Mouse (Mus musculus) embryonic facial prominence, embryonic 11.5 days (tissue): Measurements from ENCODE around the gene Zfp768. TPM values are rescaled to one million over a fixed set of nuclear protein-coding genes. Genes with fewer than 3 reads are reported as not detected.
"Not testable (repeated sequence)": the region's sequence is repeated elsewhere in the genome, so short reads cannot be mapped to it uniquely, and the experiment has no call there.

Source experiments
- ATAC-seq: fragments of 200-750 bp; cut with Nextera tagmentation; replicated peaks from 2 replicates; pipeline ENCODE4 v1.8.0; 2017; ENCODE audit warnings: low read depth; ENCODE audit not compliant: insufficient number of reproducible peaks, low FRiP score, low TSS enrichment
- DNase-seq: peaks from one replicate; pipeline ENCODE4 v3.0.0-alpha.2; 2015; ENCODE audit warnings: low spot score
- H3K27ac ChIP-seq: fragments of 300-500 bp; sonication (generic); replicated peaks from 2 replicates; pipeline ENCODE4 v1.5.1; 2014; ENCODE audit warnings: mild to moderate bottlenecking, low read depth, low read length, control low read depth
- H3K27me3 ChIP-seq: fragments of 300-500 bp; sonication (generic); 2 replicates; pipeline ENCODE4 v1.6.1; 2014; ENCODE audit warnings: mild to moderate bottlenecking, low read length, moderate library complexity, mixed read lengths; ENCODE audit not compliant: control insufficient read depth, insufficient read depth
- H3K36me3 ChIP-seq: fragments of 300-500 bp; sonication (generic); replicated peaks from 2 replicates; pipeline ENCODE4 v1.6.1; 2014; ENCODE audit warnings: low read depth, mild to moderate bottlenecking, low read length, moderate library complexity, mixed read lengths; ENCODE audit not compliant: control insufficient read depth, insufficient read depth
- H3K4me1 ChIP-seq: fragments of 300-500 bp; sonication (generic); 2 replicates; pipeline ENCODE4 v1.6.1; 2014; ENCODE audit warnings: low read length, mixed read lengths; ENCODE audit not compliant: control insufficient read depth, insufficient read depth
- H3K4me2 ChIP-seq: fragments of 300-500 bp; sonication (generic); 2 replicates; pipeline ENCODE4 v1.6.1; 2014; ENCODE audit warnings: low read depth, mild to moderate bottlenecking, control low read depth, low read length, moderate library complexity
- H3K4me3 ChIP-seq: fragments of 300-500 bp; sonication (generic); 2 replicates; pipeline ENCODE4 v1.5.1; 2014; ENCODE audit warnings: low read depth, low read length, control low read depth
- H3K9ac ChIP-seq: fragments of 300-500 bp; sonication (generic); replicated peaks from 2 replicates; pipeline ENCODE4 v1.6.1; 2014; ENCODE audit warnings: mild to moderate bottlenecking, control low read depth, low read length
- H3K9me3 ChIP-seq: fragments of 300-500 bp; sonication (generic); replicated peaks from 2 replicates; pipeline ENCODE4 v1.6.1; 2016; ENCODE audit warnings: mild to moderate bottlenecking, low read length, inconsistent platforms, mixed read lengths; ENCODE audit not compliant: control insufficient read depth
- WGBS: fragments of 180-500 bp; shearing (Covaris S2); extraction: QIAGEN DNeasy Blood & Tissue Kit; methylation state at CpG from one replicate; pipeline ENCODE4 v1.1.7; 2014; 5-methylcytosine and 5-hydroxymethylcytosine counted together
- polyA plus RNA-seq: library from polyadenylated mRNA; unstranded; fragments of >200 nt; fragmentation: Nextera tagmentation; extraction: Ambion mirVana; gene quantifications from 2 replicates; pipeline ENCODE4 v1.2.1, GENCODE M21; 2014

Zfp768 gene
- polyA plus RNA-seq, 1 experiment from 2014 or later: 6.1 TPM

DNA sequence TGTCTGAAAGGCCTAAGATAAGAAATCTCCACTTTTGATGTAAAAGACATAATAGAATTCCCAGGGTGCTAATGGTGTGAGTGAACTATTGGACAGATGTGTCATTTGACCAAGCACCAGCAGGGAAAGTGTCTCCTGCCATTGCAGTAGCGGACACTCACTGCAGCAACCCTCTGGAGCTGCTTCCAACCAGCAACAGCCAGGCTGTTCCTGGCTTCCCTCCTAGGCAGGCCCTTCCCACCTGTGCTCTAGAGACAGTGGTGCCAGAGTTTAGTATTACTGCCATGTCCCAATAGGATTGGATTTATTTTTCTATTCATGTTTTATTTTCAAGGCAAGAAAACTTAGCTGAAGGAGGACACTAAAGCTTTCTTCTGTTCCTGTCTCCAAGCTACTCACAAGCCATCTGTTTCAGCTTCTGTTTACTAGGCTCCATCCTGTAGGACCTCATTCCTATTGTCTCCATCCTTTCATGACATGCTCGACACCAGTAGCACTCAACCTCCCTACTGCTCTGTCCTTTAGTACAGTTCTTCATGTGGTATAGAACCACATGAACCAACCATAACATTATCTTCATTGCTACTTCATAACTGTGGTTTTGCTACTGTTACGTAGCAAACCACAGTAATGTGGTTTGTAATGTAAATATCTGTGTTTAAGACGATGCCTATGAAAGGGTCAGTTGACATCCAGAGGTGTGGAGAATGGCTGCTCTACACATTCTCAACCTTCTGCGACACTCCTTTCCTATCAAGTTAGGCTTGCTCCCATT lies 6.0 kb upstream of the Zfp768 start:
- Histone ChIP-seq H3K27ac (no peak overlapping the region), H3K9me3 (no peaks in the 10 kb centered on the region), H3K9ac (no peak overlapping the region), H3K36me3 (no peaks in the 10 kb centered on the region), H3K4me3 (no peak overlapping the region), H3K4me2 (no peak overlapping the region), H3K27me3 (no peaks in the 10 kb centered on the region), H3K4me1 (no peaks in the 10 kb centered on the region)
- ATAC-seq: no peak
- WGBS: 87% methylated on average over 5 of the region's 5 CpGs
- no peak for DNase-seq

- H3K27me3 ChIP-seq: no peaks in the 10 kb centered on the region
- H3K4me3 ChIP-seq: peak overlapping the region; percentile 82
- H3K9me3 ChIP-seq: no peaks in the 10 kb centered on the region
- WGBS: 15% methylated on average over 8 of the region's 8 CpGs
- peaks cover 2% of the 10 kb centered on the region; the same call in 1 of the 2 replicates for H3K36me3 ChIP-seq
- DNase-seq (peak; percentile 46), ATAC-seq (no peak)
- no peak overlapping the region for H3K27ac ChIP-seq
- no peak overlapping the region for H3K9ac ChIP-seq
- no peaks in the 10 kb centered on the region for H3K4me1 ChIP-seq
- peak overlapping the region; percentile 13; the same call in 1 of the 2 replicates for H3K4me2 ChIP-seq
These were observed 1.3 kb upstream of the Zfp768 start for GRCm38 (mm10) chr7:127346676-127347075.

DNA sequence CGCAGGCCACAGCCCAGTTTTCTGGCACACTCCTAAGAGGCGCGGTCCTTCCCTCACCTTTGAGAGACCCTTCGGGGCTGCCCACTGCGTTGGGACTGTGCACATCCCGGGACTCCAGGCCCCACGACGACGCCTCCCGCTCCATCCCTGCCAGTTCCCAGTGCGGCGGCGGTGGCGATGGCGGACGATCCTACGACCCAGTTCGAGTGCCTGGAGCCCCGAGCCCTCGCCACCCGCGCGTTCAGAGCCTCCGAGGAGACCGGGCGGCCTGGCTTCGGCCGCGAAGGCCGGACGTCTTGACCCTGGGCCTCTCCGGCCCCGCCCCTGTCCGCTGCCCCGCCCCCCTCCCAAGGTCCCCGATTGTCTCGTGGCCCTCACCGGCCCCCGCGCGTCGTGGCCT lies 297 bp downstream of the Zfp768 start:
- Histone ChIP-seq H3K4me3 (peak overlapping the region; percentile 82), H3K4me1 (no peaks in the 10 kb centered on the region), H3K4me2 (peak overlapping the region; percentile 87), H3K9ac (peak overlapping the region; percentile 82), H3K27ac (peak overlapping the region; percentile 74), H3K27me3 (no peaks in the 10 kb centered on the region), H3K36me3 (peaks cover 2% of the 10 kb centered on the region; the same call in 1 of the 2 replicates), H3K9me3 (no peaks in the 10 kb centered on the region)
- ATAC-seq (peak; percentile 10; the same call in 1 of the 2 replicates), DNase-seq (no peak)
- WGBS: under 1% methylated on average over 41 of the region's 42 CpGs

DNA sequence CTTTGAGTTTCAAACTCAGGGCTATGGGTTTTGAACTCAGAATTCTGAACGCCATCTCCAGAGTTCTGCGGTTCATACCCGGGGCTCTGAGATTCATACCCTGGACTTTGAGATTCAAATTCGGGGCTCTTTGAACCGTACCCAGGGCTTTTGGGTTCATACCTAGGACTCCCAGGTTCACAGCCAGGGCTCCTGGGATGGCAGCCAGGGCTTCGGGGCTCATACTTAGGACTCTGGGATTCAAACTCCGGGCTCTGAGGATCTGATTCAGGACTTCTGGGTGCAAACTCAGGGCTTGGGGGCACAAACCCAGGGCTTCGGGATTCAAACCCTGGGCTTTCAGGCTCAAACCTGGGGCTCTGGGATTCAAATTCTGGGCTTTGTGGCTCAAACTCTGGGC lies 1.0 kb downstream of the Zfp768 start:
- no peak for DNase-seq
- H3K9me3 ChIP-seq: no peaks in the 10 kb centered on the region
- no peak overlapping the region for H3K27ac ChIP-seq
- H3K4me3 ChIP-seq: peak overlapping the region; percentile 82
- no peak for ATAC-seq
- peak overlapping the region; percentile 82 for H3K9ac ChIP-seq
- H3K27me3 ChIP-seq: no peaks in the 10 kb centered on the region
- H3K4me2 ChIP-seq: peak overlapping the region; percentile 87
- WGBS: 93% methylated on average over 8 of the region's 8 CpGs
- H3K4me1 ChIP-seq: no peaks in the 10 kb centered on the region
- peaks cover 2% of the 10 kb centered on the region; the same call in 1 of the 2 replicates for H3K36me3 ChIP-seq

- Histone ChIP-seq H3K9ac (no peak overlapping the region), H3K27me3 (no peaks in the 10 kb centered on the region), H3K36me3 (peaks cover 2% of the 10 kb centered on the region; the same call in 1 of the 2 replicates), H3K9me3 (no peaks in the 10 kb centered on the region), H3K4me3 (no peak overlapping the region), H3K4me2 (no peak overlapping the region), H3K27ac (no peak overlapping the region), H3K4me1 (no peaks in the 10 kb centered on the region)
- DNase-seq (no peak), ATAC-seq (no peak)
- WGBS: 95% methylated on average over 38 of the region's 38 CpGs
These were observed 1.9 kb downstream of the Zfp768 start for GRCm38 (mm10) chr7:127343351-127344019.

DNA sequence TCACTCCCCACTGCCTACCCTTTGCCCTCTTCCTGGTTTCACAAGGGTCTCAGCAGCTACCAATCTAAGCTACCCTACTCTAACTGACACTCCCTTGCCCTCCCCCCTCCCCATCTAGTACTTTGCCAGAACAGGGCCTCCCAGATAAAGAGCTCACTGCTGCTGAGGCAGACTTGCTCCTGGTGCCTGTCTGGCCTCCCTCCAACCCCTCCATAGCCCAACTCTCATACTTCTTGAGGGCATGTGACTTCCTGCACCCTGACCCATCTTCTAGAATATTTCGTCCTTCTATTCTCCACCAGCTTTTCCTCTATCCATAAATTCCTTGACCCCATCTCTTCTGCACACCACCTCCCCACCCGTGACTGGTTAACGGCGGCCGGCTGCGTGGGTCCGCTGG lies 2.5 kb downstream of the Zfp768 start:
- Histone ChIP-seq H3K4me3 (no peak overlapping the region), H3K27ac (no peak overlapping the region), H3K4me2 (no peak overlapping the region), H3K27me3 (no peaks in the 10 kb centered on the region), H3K9ac (no peak overlapping the region), H3K36me3 (peaks cover 2% of the 10 kb centered on the region; the same call in 1 of the 2 replicates), H3K9me3 (no peaks in the 10 kb centered on the region), H3K4me1 (no peaks in the 10 kb centered on the region)
- ATAC-seq (no peak), DNase-seq (no peak)
- WGBS: 92% methylated on average over 7 of the region's 7 CpGs

DNA sequence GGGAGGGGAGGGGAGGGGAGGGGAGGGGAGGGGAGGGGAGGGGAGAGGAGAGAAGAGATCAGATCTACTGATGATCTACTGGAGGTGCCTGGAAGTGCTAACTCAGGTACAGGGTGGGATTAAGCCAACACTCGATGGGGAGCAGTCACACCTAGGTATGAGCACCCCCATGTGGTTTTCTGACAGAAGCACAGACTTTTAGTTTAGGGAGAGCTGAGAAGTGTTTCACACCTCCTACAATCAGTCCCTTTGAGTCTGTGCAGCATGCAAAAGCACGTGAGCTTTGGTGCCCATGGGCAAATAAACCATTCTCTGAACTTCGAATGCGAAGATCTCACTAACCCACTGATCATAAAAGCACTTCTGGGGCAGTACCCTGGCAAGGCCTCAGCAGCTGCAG lies 3.1 kb downstream of the Zfp768 start:
- DNase-seq (no peak), ATAC-seq (no peak)
- Histone ChIP-seq H3K4me1 (no peaks in the 10 kb centered on the region), H3K4me3 (no peak overlapping the region), H3K27ac (no peak overlapping the region), H3K36me3 (peaks cover 2% of the 10 kb centered on the region; the same call in 1 of the 2 replicates), H3K27me3 (no peaks in the 10 kb centered on the region), H3K9me3 (no peaks in the 10 kb centered on the region), H3K9ac (no peak overlapping the region), H3K4me2 (no peak overlapping the region)
- whole genome bisulfite sequencing: 69% methylated on average over 4 of the region's 4 CpGs

DNA sequence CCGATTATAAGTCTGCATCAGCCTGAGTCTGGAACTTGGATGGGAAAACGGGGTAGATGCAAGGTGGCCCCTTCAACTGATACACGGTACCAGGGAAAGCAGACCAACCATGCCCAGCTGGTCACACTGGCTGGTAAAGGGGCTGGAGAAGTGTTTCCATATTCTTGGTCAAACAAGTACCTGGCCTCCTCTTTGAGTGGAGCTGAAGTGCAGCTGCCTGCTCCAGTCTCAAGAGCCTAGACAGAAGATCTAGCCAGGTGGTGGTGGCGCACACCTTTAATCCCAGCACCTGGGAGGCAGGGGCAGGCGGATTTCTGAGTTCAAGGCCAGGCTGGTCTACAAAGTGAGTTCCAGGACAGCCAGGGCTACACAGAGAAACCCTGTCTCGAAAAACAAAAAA lies 3.5 kb downstream of the Zfp768 start:
- not testable (repeated sequence) for H3K9me3 ChIP-seq, H3K9ac ChIP-seq, H3K4me3 ChIP-seq, H3K4me1 ChIP-seq, H3K27ac ChIP-seq, H3K27me3 ChIP-seq, ATAC-seq, H3K4me2 ChIP-seq, H3K36me3 ChIP-seq, DNase-seq
- WGBS: 93% methylated on average over 6 of the region's 6 CpGs
